Mouse (Mus musculus): ENCODE measurements at regions not wholly inside any gene's neighbourhood (a gene's known extent, or its start where the extent isn't known, plus 50 kb on each side); places are given as distances from the start of the nearest gene placed in this dataset.

- TF ChIP-seq CTCF (IDR thresholded peaks at IDR 0.05; ENCODE audit: low read depth, low read length) (no peak), POLR2A (IDR thresholded peaks at IDR 0.05; ENCODE audit: extremely low read depth, insufficient read depth, low read length) (no peak)
Measured at GRCm38 (mm10) chr1:169080686-169081085, 450.6 kb downstream of the Nuf2 start.

All from liver, adult 2 months (tissue).